Mouse (Mus musculus) liver, adult 2 months (tissue): Measurements from ENCODE around the gene Smarce1.

Source experiments
- CTCF ChIP-seq: fragments of 200-500 bp; IDR thresholded peaks from 2 replicates; pipeline ENCODE4 v1.5.1; 2011; ENCODE audit warnings: low read depth, low read length, control low read depth
- POLR2A ChIP-seq: fragments of 200-500 bp; IDR thresholded peaks from 2 replicates; pipeline ENCODE4 v1.6.1; 2011; ENCODE audit warnings: low read length, control low read depth; ENCODE audit not compliant: insufficient read depth; ENCODE audit errors: extremely low read depth

DNA sequence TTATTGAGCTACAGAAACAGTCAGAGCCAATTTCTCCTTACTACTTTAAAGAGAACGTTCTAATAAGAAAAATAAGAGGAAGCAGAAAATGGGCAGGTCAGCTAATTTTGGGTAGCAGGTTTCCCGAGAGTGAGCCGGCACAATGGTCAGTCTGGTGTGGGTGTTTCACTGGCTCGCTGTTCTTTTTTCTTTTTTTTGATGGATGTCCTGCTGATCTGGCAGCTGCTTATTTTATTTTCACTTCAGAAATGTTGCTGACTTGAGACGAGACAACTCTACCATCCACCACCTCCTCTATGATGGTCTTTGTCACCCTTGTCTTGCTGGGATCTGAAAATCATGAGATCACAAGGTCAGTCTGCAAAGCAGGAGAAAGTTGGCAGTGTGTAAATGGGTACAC lies 49.2 kb upstream of the Smarce1 start:
- TF ChIP-seq CTCF (no peak), POLR2A (no peak)
